Mouse (Mus musculus) megakaryocyte-erythroid progenitor cell, adult 5-6 weeks (primary cell): Measurements from ENCODE around the gene Itm2b. TPM values are rescaled to one million over a fixed set of nuclear protein-coding genes. Genes with fewer than 3 reads are reported as not detected.
A peak's percentile ranks its signal among the peaks of the same experiment; 100 is the strongest.

Source experiments
- ATAC-seq: replicated peaks from 2 replicates; pipeline ENCODE4 v1.8.0; 2016; ENCODE audit warnings: mild to moderate bottlenecking, inconsistent platforms; ENCODE audit not compliant: severe bottlenecking, poor library complexity, low FRiP score, low TSS enrichment
- total RNA-seq, 2 experiments: library from RNA; stranded (forward) in 1 of 2; stranded (reverse) in 1 of 2; fragments of 200-1000, 215-1000 nt in 1 of 2; fragments of >200 nt in 1 of 2; fragmentation: Nextera tagmentation in 1 of 2; gene quantifications; 2 replicates each; pipeline ENCODE4 v1.2.3; 2014 to 2017

The Itm2b gene
- total RNA-seq, 2 experiments from 2014 or later, result 252 to 431 TPM

DNA sequence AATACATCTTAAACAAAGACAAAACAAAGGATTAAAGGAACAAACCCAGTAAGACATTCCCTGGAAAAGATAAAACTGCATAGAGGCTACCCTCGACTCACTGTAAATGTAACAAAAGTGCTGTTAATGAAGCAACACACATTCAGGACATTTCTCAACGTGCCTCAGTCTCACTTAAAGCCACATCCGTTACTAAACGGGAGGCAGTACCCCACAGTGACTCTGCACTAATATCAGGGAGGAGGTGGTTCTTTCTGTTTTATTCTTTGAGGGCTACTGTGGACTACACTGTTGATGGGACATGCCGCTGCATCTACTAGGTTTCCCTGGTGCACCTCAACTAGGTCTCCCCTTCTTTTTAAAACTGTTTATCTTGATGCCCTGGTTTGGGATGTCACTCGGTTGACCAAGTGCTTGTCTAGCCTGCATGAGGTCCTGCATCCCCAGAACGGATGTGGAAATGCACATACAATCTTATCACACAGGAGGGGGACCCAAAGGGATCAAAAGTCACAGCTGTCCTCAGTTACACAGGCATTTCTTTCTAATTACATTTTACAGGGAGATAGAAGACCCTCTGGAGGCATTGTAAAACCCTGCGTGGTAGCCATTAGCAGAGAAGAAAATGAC is 13.4 kb upstream of the Itm2b start:
- ATAC-seq, result peak; percentile 32; the same call in 1 of the 2 replicates

DNA sequence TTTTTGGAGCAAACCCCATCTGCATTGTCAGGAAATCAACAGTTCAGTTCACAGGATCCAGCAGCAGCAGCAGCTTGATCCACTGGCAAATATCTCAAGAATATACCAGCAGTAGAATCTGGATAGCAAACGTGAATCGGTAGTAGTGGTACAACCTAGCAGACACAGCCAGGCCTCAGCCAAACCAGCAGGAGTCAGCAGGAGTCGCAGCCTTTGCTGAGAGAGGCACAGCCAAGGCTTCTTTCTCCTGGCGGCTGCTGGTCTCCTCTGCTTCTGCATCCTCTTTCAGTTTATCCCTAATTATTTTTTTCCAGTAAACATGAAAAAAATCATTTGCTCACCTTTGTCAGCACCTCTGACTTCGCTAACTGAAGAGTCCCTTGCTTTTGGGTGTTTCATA is 10.7 kb upstream of the Itm2b start:
- no peak for ATAC-seq

DNA sequence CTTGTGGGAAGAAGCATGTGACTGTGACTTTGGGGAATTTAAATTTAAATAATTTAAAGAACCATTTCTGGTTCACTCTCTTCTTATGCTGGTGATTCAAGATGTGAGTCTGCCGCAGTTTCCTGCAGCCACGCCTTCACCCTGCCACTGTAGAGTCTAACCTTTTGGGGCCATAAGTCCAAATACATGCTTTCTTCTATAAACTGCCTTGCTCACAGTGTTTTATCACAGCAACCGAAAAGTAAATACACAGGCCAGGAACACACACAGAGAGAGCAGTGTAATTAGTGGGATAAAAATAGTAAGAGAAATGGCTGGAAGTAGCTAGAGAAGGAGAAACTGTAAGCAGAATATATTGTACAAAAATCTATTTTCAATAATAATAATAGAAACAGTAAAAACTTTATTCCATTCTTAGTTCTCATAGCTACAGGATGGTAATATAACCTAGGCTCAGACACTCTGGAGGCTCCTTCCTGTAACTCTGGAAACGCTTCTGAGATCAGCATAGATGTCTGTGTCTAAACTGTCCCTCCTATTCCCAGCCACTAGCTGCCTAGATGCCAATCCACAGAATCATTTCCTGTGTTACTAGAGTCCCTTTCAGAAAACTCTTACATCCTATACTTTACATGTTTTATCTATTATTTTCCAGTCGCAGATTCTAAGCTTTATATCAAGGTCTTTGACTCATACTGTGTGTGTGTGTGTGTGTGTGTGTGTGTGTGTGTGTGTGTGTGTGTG is 9.3 kb upstream of the Itm2b start:
- no peak for ATAC-seq

DNA sequence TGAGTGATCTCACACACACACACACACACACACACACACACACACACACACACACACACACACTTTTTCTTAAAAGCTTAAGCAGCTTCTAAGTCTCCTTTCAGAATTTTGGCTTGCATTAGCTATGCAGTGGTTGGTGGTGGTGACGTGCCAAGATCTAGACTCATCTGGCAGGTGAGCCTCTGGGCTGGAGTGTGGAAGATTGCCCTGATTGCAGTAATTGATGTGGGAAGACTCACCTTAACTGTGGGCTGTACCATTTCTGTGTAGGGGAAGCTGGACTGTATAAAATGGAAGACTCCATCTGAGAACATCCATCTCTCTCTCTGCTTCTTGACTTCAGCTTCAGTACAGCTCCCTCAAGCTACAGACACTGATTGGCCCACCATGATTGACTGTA is 6.4 kb upstream of the Itm2b start:
- no peak for ATAC-seq

DNA sequence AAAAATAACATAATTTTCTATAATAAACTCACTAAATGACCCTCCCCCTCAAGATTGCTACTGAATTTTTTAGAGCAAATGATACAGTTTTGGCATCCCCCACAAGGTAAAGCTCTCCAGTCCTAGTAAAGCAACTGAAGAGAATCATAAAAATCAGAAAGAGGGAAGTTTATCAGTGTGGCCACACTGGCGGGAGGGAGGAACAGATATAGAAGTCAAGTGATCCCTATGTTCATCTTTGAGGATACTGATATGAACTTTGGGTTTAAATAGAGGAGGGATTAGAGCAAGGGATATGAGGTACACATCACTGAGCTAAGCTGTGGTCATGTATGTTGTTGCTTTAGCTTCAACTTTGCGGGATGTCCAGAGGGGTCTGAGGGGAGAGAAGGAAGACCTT is 5.1 kb upstream of the Itm2b start:
- 0 out of 2 replicates have a peak, but pooled peaks have one; percentile 17 for ATAC-seq

DNA sequence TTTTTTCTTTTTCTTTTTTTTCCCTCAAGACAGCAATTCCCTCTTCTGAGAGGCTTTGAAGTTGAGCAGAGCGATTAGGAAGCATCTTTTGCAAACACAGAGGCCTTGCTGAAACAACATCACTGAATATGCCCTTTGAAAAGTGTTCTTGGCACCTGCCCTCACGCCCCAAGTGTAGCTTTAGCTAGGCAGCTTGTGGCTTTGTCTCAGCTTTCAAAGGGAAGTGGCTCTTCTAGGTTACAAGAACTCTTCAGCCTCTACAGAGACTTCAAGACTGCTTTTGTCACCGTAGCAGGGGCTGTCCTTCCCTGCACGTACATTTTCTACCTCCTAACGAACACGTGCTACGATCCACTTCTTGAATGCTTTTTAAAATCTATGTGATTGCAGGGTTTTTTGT is 4.0 kb upstream of the Itm2b start:
- ATAC-seq, result no peak

DNA sequence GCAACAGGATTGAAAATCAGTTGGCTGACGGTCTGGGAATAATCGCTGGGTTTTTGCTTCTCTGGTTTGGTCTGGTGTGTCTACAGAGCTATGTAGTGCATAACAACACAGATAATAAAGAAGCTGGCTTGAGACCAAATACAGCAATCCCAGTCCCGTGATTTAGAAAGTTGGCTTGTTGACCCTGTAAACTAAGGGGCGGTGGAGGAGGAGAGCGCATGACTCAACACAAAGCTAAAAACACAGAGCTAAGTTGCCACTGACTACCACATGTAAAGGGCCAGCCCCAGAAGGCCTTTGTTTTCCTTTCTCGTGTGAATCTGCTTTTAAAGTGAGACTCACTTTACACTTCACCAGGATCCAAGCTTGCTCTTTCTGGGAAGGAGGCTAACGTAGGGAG is 3.5 kb upstream of the Itm2b start:
- ATAC-seq, result 0 out of 2 replicates have a peak, but pooled peaks have one; percentile 7

DNA sequence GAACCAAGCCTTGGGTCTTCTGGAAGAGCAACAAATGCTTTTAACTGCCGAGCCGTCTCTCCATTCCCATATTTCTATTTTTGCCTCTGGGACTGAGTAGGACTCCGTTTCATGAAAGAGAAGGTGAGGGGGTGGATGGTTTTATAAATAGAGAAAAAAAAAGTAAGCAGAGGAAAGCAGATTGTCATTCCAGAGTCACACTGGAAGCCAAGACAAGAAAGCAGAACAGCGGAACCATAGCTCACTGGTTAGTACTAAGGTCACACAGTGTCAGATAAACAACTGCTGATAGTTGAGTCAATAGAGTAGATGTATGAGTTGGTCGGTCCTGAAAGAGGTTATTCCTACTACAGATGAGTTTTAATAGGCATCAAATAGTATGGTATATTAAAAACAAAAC is 1.4 kb upstream of the Itm2b start:
- no peak for ATAC-seq

DNA sequence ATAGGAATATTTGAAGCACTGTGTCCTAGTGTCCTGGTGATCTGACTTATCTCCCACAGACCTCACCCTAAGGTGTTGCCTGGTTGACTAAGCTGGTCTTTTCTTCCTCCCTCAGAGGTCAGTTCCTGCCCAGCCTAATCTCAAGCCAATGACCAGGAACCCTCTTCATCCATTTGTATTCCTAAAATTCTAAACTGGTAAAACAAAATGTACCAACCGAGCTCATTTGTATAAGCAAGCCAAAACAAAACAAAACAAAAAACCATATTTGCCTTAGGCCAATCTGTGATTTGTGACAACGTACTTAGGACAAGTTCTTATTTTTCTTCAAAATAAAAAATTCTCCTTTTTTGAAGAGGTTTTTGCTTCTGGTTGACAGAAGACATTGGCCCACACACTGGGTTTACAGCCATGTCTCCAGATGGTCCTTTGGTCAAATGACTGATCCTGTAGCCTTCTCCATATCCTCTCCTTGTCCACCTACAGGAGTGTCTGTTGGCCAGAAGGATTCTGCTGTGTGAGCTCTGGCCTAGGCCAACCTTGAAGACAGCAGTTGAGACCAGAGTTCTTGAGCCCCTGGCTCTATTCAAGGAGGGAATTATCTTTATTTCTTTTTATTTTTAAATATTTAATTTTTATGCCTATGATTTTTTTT is 758 bp upstream of the Itm2b start:
- peak; percentile 12 for ATAC-seq

DNA sequence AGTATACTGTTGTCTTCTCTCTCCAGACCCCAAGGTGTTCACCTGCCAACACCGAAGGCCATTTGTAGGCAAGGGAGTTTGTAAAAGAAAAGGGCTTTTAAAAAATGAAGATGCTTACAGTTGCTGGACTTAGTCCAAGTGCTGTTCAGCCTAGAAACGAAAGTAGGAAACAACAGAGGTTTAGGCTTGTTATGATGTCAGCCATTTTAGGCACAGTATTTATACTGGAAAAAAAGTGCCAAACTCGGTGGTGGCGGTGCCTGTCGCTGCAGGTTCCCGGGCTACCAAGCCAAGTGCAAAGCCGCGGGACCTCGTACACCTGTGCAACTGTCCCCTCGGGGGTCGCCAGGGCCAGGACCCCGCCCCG is 560 bp downstream of the Itm2b start:
- ATAC-seq, result peak; percentile 16; the same call in 1 of the 2 replicates

DNA sequence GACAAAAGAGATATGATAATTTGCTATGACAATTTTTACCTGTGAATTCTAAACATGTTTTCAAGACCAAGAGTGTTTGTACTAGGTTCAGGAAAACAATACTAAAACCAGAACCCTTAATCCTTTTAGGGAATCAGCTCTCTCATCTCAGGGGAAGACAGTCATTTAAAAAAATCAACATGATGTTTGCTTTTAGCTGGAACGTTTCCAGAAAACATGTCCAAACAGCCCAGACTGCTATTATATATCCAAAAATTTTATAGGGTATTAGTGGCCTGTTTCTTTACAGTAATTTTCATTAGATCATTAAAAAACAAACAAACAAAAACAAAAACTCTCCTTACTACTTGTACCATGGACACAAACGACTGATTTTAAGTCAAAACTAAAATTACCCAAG is 1.3 kb downstream of the Itm2b start:
- ATAC-seq, result no peak

DNA sequence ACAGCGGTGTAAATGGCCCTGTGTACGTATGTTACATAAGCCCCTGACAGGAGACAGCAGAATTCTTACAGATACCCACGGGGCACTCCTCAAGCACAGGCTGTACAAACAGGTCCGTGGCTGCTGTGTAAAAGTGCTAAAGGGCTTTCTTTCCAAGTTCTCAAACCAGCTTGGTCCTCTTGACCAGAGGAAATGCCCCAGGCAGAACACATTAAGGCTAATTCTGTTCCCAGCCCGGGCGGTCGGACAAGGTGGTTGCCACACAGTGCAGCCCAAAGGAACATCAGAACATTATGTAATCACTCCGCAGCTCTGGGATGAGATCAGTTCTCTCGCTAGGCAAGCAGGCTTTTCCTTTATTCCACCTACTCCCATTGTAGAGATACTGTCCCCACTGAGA is 2.4 kb downstream of the Itm2b start:
- 0 out of 2 replicates have a peak, but pooled peaks have one; percentile 1 for ATAC-seq

DNA sequence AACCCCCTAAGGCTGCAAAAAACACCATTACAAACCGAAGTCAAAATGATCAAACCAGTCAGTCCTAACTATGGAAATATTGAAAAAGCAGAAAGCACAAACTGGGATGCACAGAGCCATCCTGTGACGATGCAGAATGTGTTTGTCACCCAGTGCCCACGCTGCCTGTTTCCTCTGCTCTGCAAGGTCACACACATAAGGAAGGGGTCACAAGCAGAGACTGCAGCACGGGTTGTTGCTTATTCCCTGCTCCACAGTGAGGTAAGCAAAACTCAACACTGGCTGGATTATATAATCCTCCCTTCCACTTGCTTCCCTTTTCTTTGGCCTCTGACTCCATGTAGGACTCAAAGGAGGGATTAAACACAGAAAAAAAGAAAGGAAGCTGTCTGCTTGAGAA is 3.5 kb downstream of the Itm2b start:
- ATAC-seq, result no peak

DNA sequence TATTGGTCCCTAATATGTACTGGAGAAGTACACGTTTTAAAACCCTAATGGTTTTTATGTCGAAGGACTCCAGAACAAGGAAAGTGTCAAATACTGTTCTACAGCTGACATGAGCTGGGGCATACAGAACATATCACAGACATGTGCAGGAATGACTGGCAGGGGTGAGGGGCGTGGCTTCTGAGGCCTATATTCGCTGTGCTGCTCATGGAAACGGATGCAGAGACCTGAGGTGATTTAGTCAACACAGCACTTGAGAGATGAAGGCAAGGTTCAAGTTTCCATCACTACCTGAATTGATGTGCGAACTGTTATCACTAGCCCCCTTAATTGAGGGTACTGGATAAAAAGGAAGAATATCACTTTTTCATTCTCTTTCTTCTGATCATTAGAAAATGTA is 7.3 kb downstream of the Itm2b start:
- ATAC-seq, result no peak

DNA sequence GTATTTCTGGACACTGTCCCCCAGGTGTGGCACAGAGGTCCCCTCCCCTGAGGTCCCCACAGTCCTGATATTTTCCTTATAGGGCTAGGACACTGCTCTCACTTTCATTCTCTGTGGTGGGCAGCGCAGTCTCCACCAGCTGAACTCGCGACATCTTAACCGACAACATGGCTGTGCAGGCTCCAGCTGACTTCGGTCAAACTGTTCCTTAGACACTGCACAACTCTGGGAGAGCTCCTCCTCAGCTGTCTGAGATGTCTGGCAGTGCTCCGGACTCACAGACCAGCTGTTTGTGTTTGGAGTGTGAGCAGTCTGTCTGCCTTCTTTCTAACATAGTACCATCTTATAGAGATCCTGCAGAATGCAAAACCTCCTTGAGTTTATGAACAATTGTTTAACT is 8.2 kb downstream of the Itm2b start:
- ATAC-seq, result no peak

DNA sequence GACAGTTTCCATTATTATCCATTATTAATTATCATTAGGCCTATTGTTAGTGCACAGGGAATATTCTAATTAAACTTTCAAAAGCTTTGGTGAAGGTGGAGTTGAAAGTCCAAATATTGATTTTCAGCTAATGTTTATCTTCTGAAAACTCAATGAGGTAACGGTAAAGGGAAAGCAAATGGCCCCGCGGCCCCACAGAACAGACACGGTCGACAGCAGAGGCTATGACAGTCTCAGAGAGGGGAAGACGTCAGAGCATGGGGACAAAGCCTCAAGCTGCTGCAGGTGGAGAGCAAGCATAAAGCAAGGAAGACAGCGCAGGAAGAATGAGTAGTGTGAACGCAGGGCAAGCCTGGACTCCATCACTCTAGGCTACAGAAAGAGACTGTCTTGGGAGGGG is 9.2 kb downstream of the Itm2b start:
- ATAC-seq, result no peak

DNA sequence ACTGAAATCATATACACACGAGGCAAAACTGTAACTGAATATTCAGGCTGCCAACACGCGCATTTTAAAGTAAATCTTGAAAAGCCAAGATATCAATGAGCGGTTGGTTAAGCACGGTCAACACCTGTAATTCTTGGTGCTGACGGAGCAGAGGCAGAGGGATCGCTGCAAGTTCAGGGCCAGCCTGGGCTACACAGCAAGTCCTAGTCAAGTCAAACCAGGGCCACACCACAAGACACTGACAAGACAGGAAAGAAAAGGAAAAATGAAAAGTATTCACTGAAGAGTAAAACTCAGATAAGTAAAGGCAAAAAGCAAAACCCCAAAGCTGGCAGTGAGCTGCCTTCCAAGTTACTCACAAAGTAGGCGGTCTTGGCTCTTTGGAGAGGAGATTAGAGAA is 9.6 kb downstream of the Itm2b start:
- no peak for ATAC-seq

DNA sequence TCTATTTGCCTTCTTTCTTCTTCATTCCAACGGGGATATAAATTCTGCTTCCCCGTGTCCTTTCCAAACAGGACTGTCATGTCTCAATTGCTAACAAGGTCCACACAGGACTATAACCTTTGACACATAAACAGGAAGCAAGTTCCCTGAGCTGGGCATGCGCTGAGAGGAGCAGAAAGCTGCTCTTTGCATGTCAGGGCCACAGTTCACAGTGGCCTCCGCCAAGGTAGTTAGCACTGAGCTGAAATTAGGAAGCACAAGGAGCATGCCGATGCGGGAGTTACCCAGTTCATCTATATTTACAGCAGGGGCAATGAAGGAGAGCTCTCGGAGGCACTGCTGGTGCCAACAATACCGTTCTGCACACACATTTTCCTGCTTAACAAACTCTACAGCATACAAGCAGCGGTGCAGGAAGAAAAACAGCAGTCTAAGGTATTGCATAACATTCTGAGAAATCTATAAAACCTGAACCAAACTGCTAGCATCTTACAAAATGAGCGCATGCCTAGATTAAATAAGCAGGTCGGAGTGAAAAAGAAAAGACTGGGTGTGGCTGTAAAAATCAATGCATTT is 10.7 kb downstream of the Itm2b start:
- no peak for ATAC-seq

DNA sequence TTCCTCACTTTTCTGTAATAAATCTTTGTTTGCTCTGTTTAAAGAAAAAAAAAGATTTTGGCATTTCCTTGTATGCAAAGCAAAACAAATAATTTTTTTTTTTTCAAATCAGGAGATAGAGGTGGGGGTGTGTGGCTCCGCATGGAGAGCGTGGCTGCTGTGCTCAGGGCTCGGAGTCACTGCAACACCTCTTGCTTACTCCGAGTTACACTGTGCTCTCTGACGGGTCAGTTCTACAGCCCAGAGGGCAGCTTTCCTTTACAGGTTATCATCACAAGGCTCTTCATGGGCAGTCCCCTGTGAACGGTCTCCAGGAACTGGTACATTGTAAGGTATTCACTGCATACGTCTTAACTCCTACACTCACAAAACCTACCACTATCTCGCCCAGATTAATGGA is 11.5 kb downstream of the Itm2b start:
- no peak for ATAC-seq

DNA sequence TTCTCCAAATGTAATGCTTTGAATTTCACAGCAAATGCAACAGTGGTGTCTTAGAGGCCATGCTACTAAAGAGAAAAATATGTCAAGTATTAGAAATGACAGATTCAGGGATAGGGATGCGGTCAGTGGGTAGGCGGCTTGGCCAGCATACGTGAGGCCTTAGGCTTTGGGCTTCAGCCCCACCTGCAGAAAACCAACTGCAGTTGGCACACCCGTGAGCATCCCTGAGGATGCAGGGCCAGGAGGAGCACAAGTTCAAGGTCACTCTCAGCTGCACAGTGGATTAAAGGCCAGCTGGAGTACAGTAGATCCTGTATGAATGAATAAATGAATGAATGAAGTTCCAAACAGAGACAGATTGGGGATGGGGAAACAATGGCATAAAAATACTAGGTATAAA is 12.1 kb downstream of the Itm2b start:
- no peak for ATAC-seq

DNA sequence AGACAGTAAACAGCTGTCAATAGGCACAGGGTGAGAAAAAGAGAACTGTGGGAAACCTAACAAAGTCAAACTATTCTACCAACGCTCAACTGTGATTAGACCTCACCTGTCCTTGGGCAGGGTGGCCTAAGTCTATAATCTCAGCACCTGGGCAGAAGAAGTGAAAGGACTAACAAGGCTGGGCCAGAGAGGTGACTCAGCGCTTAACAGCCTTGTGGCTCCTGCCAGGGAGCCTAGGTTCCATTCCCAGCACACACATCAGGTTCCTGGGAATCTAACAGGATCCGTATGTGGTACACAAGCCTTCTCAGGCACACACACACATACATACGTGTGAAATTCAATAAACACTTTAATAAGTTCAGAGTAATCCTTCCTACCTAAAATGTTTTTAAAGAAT is 13.5 kb downstream of the Itm2b start:
- ATAC-seq, result no peak
